Mouse (Mus musculus) myocyte (in vitro differentiated cells): ENCODE data around the gene Fkrp. TPM values are rescaled to one million over a fixed set of nuclear protein-coding genes. Genes with fewer than 3 reads are reported as not detected.

Experiments used
- H3K27me3 ChIP-seq: one replicate; pipeline ENCODE4 v1.6.1; 2011; ENCODE audit not compliant: control insufficient read depth, insufficient read depth, insufficient read length
- H3K36me3 ChIP-seq: one replicate; pipeline ENCODE4 v1.6.1; 2011; ENCODE audit not compliant: control insufficient read depth, insufficient read depth
- H3K4me2 ChIP-seq: one replicate; pipeline ENCODE4 v1.6.1; 2011; ENCODE audit warnings: low read depth, control low read depth
- H3K4me3 ChIP-seq: one replicate; pipeline ENCODE4 v1.5.1; 2011; ENCODE audit warnings: mild to moderate bottlenecking, control low read depth, moderate library complexity
- H3K79me2 ChIP-seq: one replicate; pipeline ENCODE4 v1.6.1; 2011; ENCODE audit not compliant: control insufficient read depth, insufficient read depth
- H3ac ChIP-seq: one replicate; pipeline ENCODE4 v1.6.1; 2011; ENCODE audit not compliant: control insufficient read depth, insufficient read length
- CEBPB ChIP-seq: IDR thresholded peaks from 2 replicates; pipeline ENCODE4 v1.6.1; 2011; ENCODE audit warnings: mild to moderate bottlenecking, moderate library complexity; ENCODE audit not compliant: poor library complexity, insufficient read depth, severe bottlenecking
- E2F4 ChIP-seq: IDR thresholded peaks from one replicate; pipeline ENCODE4 v1.6.1; 2011; ENCODE audit warnings: mild to moderate bottlenecking, control low read depth, moderate library complexity; ENCODE audit not compliant: insufficient read depth
- MAX ChIP-seq: IDR thresholded peaks from one replicate; pipeline ENCODE4 v1.6.1; 2011; ENCODE audit warnings: low read depth, mild to moderate bottlenecking, control low read depth
- MYOD1 ChIP-seq, 3 experiments: IDR thresholded peaks; one replicate each; pipeline ENCODE4 v1.6.1; 2011; ENCODE audit warnings: control low read depth in 2 of 3, low read depth in 2 of 3, mild to moderate bottlenecking in 2 of 3, moderate library complexity in 1 of 3; ENCODE audit not compliant: insufficient read length in 2 of 3, control insufficient read depth in 1 of 3
- MYOG ChIP-seq, 3 experiments: IDR thresholded peaks; one replicate each; pipeline ENCODE4 v1.6.1; 2011; ENCODE audit warnings: control low read depth in 2 of 3, low read depth in 2 of 3, mild to moderate bottlenecking in 2 of 3; ENCODE audit not compliant: insufficient read length in 2 of 3, control insufficient read depth in 1 of 3, insufficient read depth in 1 of 3
- POLR2A ChIP-seq: IDR thresholded peaks from one replicate; pipeline ENCODE4 v1.6.1; 2011; ENCODE audit warnings: low read depth, mild to moderate bottlenecking, control low read depth, moderate library complexity; ENCODE audit not compliant: insufficient read length
- POLR2AphosphoS2 ChIP-seq: IDR thresholded peaks from one replicate; pipeline ENCODE4 v1.6.1; 2011; ENCODE audit warnings: low read depth, control low read depth; ENCODE audit not compliant: insufficient read length
- REST ChIP-seq: IDR thresholded peaks from one replicate; pipeline ENCODE4 v1.6.1; 2011; ENCODE audit warnings: mild to moderate bottlenecking, control low read depth, moderate library complexity; ENCODE audit not compliant: insufficient read depth, insufficient read length
- SRF ChIP-seq: IDR thresholded peaks from one replicate; pipeline ENCODE4 v1.6.1; 2011; ENCODE audit warnings: low read depth; ENCODE audit not compliant: control insufficient read depth, insufficient read length
- TCF12 ChIP-seq: IDR thresholded peaks from one replicate; pipeline ENCODE4 v1.6.1; 2011; ENCODE audit warnings: mild to moderate bottlenecking, control low read depth; ENCODE audit not compliant: poor library complexity, insufficient read depth, severe bottlenecking
- TCF3 ChIP-seq: IDR thresholded peaks from one replicate; pipeline ENCODE4 v1.6.1; 2011; ENCODE audit warnings: low read depth, control low read depth; ENCODE audit not compliant: insufficient read length
- USF1 ChIP-seq: IDR thresholded peaks from one replicate; pipeline ENCODE4 v1.6.1; 2011; ENCODE audit warnings: low read depth, mild to moderate bottlenecking, control low read depth, moderate library complexity
- polyA plus RNA-seq: library from polyadenylated mRNA; unstranded; fragments of >200 nt; fragmentation: generic; extraction: Trizol; gene quantifications from one replicate; pipeline ENCODE4 v1.2.1, GENCODE M21; 2012; ENCODE audit warnings: missing spikeins

The Fkrp gene
- polyA plus RNA-seq, 1 experiment = 26.7 TPM

- no peaks in the 10 kb centered on the region for H3K27me3 ChIP-seq
- H3K4me2 ChIP-seq = peak overlapping the region; percentile 24
- H3K4me3 ChIP-seq = no peak overlapping the region
- no peaks in the 10 kb centered on the region for H3K79me2 ChIP-seq
- no peaks in the 10 kb centered on the region for H3K36me3 ChIP-seq
- TF ChIP-seq CEBPB (no peak), MYOG (IDR thresholded peaks at IDR 0.05; ENCODE audit: control insufficient read depth in 1 of 3, insufficient read depth in 1 of 3, insufficient read length in 2 of 3, low read depth in 2 of 3) (no peak)
- H3ac ChIP-seq = no peak overlapping the region
These were observed 12.0 kb downstream of the Fkrp start for GRCm38 (mm10) chr7:16804409-16805028.

GRCm38 (mm10) chr7:16794886-16795285, 21.6 kb downstream of the Fkrp start:
- H3K79me2 ChIP-seq = no peaks in the 10 kb centered on the region
- no peaks in the 10 kb centered on the region for H3K27me3 ChIP-seq
- H3K4me2 ChIP-seq = no peak overlapping the region
- H3K36me3 ChIP-seq = peaks cover 15% of the 10 kb centered on the region
- TF ChIP-seq MAX (no peak), REST (no peak), SRF (no peak), E2F4 (no peak), CEBPB (no peak), TCF12 (no peak), MYOG (IDR thresholded peaks at IDR 0.05; ENCODE audit: control insufficient read depth in 1 of 3, insufficient read depth in 1 of 3, insufficient read length in 2 of 3, low read depth in 2 of 3) (no peak), USF1 (no peak), POLR2A (no peak), TCF3 (no peak), POLR2AphosphoS2 (no peak), MYOD1 (IDR thresholded peaks at IDR 0.05; ENCODE audit: control insufficient read depth in 1 of 3, insufficient read length in 2 of 3, low read depth in 2 of 3) (no peak)
- no peak overlapping the region for H3ac ChIP-seq
- no peak overlapping the region for H3K4me3 ChIP-seq

- H3K27me3 ChIP-seq = no peaks in the 10 kb centered on the region
These were observed 23.4 kb downstream of the Fkrp start for GRCm38 (mm10) chr7:16793010-16793725.

GRCm38 (mm10) chr7:16792316-16792715, 24.2 kb downstream of the Fkrp start:
- Histone ChIP-seq H3ac (no peak overlapping the region), H3K79me2 (no peaks in the 10 kb centered on the region), H3K27me3 (no peaks in the 10 kb centered on the region), H3K36me3 (peaks cover 11% of the 10 kb centered on the region), H3K4me3 (no peak overlapping the region), H3K4me2 (no peak overlapping the region)
- TF ChIP-seq REST (no peak), MYOG (IDR thresholded peaks at IDR 0.05; ENCODE audit: control insufficient read depth in 1 of 3, insufficient read depth in 1 of 3, insufficient read length in 2 of 3, low read depth in 2 of 3) (no peak), USF1 (no peak), TCF3 (no peak), TCF12 (no peak), E2F4 (no peak), MAX (no peak)

More at GRCm38 (mm10) chr7:16793010-16793725, 23.4 kb downstream of the Fkrp start:
- H3K36me3 ChIP-seq = peaks cover 12% of the 10 kb centered on the region
- no peak overlapping the region for H3K4me2 ChIP-seq
- H3K4me3 ChIP-seq = no peak overlapping the region
- H3K79me2 ChIP-seq = no peaks in the 10 kb centered on the region
- H3ac ChIP-seq = no peak overlapping the region
- TF ChIP-seq TCF12 (no peak), TCF3 (no peak), MYOD1 (IDR thresholded peaks at IDR 0.05; ENCODE audit: control insufficient read depth in 1 of 3, insufficient read length in 2 of 3, low read depth in 2 of 3) (no peak), MYOG (IDR thresholded peaks at IDR 0.05; ENCODE audit: control insufficient read depth in 1 of 3, insufficient read depth in 1 of 3, insufficient read length in 2 of 3, low read depth in 2 of 3) (no peak), USF1 (no peak), POLR2A (no peak), CEBPB (no peak)

GRCm38 (mm10) chr7:16785541-16786083, 30.9 kb downstream of the Fkrp start:
- H3K4me3 ChIP-seq = peak overlapping the region; percentile 97
- TF ChIP-seq MYOD1 (IDR thresholded peaks at IDR 0.05; ENCODE audit: control insufficient read depth in 1 of 3, insufficient read length in 2 of 3, low read depth in 2 of 3) (peak; percentile 16 to 69 (median 60)), MYOG (IDR thresholded peaks at IDR 0.05; ENCODE audit: control insufficient read depth in 1 of 3, insufficient read depth in 1 of 3, insufficient read length in 2 of 3, low read depth in 2 of 3) (peak in 1 of 3 experiments; percentile 31), POLR2AphosphoS2 (no peak)

More at GRCm38 (mm10) chr7:16785541-16786083, 30.9 kb downstream of the Fkrp start:
- H3ac ChIP-seq = no peak overlapping the region
- peaks cover 13% of the 10 kb centered on the region for H3K36me3 ChIP-seq
- H3K79me2 ChIP-seq = peaks cover 54% of the 10 kb centered on the region
- H3K4me2 ChIP-seq = peak overlapping the region; percentile 75
- H3K27me3 ChIP-seq = no peaks in the 10 kb centered on the region
